Mouse (Mus musculus) hindbrain, embryonic 13.5 days (tissue): ENCODE measurements at regions not wholly inside any gene's neighbourhood (a gene's known extent, or its start where the extent isn't known, plus 50 kb on each side); places are given as distances from the start of the nearest gene placed in this dataset.
A peak's percentile ranks its signal among the peaks of the same experiment; 100 is the strongest.

Experiments
- ATAC-seq: fragments of 200-750 bp; cut with Nextera tagmentation; 2 replicates; pipeline ENCODE4 v1.8.0; 2017; ENCODE audit warnings: moderate TSS enrichment; ENCODE audit not compliant: low FRiP score
- H3K27ac ChIP-seq: fragments of 300-500 bp; sonication (generic); 2 replicates; pipeline ENCODE4 v1.5.1; 2015; ENCODE audit warnings: inconsistent platforms, mild to moderate bottlenecking, moderate library complexity
- H3K27me3 ChIP-seq: fragments of 300-500 bp; sonication (generic); 2 replicates; pipeline ENCODE4 v1.6.1; 2015; ENCODE audit warnings: mild to moderate bottlenecking, inconsistent platforms
- H3K36me3 ChIP-seq: fragments of 300-500 bp; sonication (generic); 2 replicates; pipeline ENCODE4 v1.6.1; 2015; ENCODE audit warnings: mild to moderate bottlenecking, inconsistent platforms
- H3K4me1 ChIP-seq: fragments of 300-500 bp; sonication (generic); replicated peaks from 2 replicates; pipeline ENCODE4 v1.6.1; 2015; ENCODE audit warnings: inconsistent platforms
- H3K4me2 ChIP-seq: fragments of 300-500 bp; sonication (generic); 2 replicates; pipeline ENCODE4 v1.6.1; 2015; ENCODE audit warnings: inconsistent platforms, mild to moderate bottlenecking, moderate library complexity
- H3K4me3 ChIP-seq: fragments of 300-500 bp; sonication (generic); 2 replicates; pipeline ENCODE4 v1.5.1; 2015; ENCODE audit warnings: mild to moderate bottlenecking, inconsistent platforms
- H3K9ac ChIP-seq: fragments of 300-500 bp; sonication (generic); 2 replicates; pipeline ENCODE4 v1.6.1; 2015; ENCODE audit warnings: mild to moderate bottlenecking, inconsistent platforms
- H3K9me3 ChIP-seq: fragments of 300-500 bp; sonication (generic); 2 replicates; pipeline ENCODE4 v1.6.1; 2016; ENCODE audit warnings: inconsistent platforms
- WGBS: fragments of 180-500 bp; shearing (Covaris S2); methylation state at CpG from one replicate; pipeline ENCODE4 v1.1.7; 2015; 5-methylcytosine and 5-hydroxymethylcytosine counted together

DNA sequence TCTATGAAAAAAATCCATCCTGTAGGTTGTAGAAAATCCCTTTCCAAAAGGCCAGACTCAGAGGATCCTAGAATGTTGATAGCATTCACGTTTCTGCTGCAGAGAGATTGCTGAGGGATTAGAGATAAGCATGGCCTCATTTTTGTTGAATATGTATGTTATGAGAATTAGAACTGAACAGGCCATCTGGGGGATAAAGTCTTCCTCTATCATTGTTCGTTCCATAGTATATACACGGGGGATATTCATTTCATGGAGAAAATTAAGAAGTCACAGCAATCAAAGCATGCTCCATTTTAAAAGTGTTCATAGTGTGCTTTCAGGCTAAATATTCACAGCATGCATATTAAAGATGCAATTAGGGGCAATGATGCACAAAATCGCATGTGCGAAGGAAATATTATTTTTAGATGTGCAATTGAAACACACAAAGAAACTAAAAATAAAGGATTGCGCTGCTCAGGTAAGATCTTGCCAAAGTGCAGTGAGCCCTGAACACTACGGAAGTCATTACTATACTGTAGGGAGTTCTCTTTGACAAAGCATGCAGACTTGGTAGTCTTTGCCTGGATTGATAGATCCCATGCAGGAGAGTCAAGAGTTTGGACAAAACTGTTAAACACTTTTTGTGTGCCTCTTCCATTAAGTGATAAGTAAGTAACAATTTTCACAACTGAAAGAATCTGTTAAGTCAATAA is 511.5 kb downstream of the Phf3 start:
- peak; percentile 61; the same call in 1 of the 2 replicates for ATAC-seq
- WGBS, result 64% methylated on average over 7 of the region's 7 CpGs
- Histone ChIP-seq H3K4me1 (no peaks in the 10 kb centered on the region), H3K4me3 (no peak overlapping the region), H3K27ac (no peak overlapping the region), H3K36me3 (no peaks in the 10 kb centered on the region), H3K4me2 (no peak overlapping the region), H3K9ac (no peak overlapping the region), H3K9me3 (no peaks in the 10 kb centered on the region), H3K27me3 (no peaks in the 10 kb centered on the region)

- Histone ChIP-seq H3K9me3 (no peaks in the 10 kb centered on the region), H3K4me3 (no peak overlapping the region), H3K27me3 (no peaks in the 10 kb centered on the region), H3K4me1 (no peaks in the 10 kb centered on the region), H3K27ac (no peak overlapping the region), H3K36me3 (no peaks in the 10 kb centered on the region), H3K4me2 (no peak overlapping the region), H3K9ac (no peak overlapping the region)
- WGBS, result 66% methylated on average over 6 of the region's 6 CpGs
- no peak for ATAC-seq
Measured at GRCm38 (mm10) chr1:30320657-30321262, 553.0 kb downstream of the Phf3 start.

GRCm38 (mm10) chr1:30318195-30318594 is 555.5 kb downstream of the Phf3 start:
- no peak overlapping the region for H3K4me2 ChIP-seq
- H3K9me3 ChIP-seq, result no peaks in the 10 kb centered on the region
- no peak overlapping the region for H3K27ac ChIP-seq
- ATAC-seq, result no peak
- no peaks in the 10 kb centered on the region for H3K27me3 ChIP-seq
- no peaks in the 10 kb centered on the region for H3K4me1 ChIP-seq
- no peak overlapping the region for H3K9ac ChIP-seq
- no peaks in the 10 kb centered on the region for H3K36me3 ChIP-seq
- WGBS, result 73% methylated on average over 8 of the region's 8 CpGs
- no peak overlapping the region for H3K4me3 ChIP-seq

DNA sequence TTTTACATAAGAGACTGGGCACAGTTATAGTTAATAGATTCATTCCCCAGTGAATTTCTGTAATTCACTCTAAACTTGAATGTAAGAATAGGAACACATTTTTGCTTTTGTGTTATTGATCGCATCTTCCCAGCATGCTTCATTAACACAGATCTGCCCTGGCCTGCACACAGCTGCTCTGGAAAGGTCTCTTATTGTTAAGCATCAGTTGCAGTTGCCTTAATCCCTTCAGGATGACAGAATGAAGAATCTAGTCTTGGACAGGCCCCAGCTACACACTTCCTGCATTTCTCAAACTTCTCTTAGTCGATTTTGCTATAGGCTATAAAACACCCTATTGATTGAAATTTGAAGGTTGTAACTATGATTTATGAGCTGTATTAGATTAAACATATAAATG is 584.6 kb downstream of the Phf3 start:
- no peaks in the 10 kb centered on the region for H3K9me3 ChIP-seq
- H3K36me3 ChIP-seq, result no peaks in the 10 kb centered on the region
- no peak overlapping the region for H3K9ac ChIP-seq
- H3K4me3 ChIP-seq, result no peak overlapping the region
- 59% methylated on average over 2 of the region's 2 CpGs for WGBS
- no peak for ATAC-seq
- H3K27ac ChIP-seq, result no peak overlapping the region
- no peaks in the 10 kb centered on the region for H3K4me1 ChIP-seq
- H3K27me3 ChIP-seq, result no peaks in the 10 kb centered on the region
- no peak overlapping the region for H3K4me2 ChIP-seq

DNA sequence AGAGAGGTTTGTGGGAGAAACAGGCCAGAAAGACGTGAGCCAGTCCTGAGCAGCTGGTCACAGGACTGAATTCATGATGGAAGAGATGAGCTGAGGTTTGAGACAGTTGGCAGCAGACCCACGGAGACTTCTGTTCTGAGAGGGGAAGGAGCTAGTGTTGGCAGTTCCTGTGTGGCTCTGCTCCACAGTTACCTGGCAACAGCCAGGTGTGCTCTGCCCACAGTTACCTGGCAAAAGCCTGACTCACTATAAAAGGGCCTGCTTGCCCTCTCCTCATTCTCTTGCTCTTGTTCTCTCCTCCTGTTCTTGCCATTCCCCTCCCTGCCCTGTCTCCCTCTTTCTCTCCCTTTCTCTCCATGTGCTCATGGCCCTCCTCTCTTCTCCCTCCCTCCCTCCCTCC is 611.3 kb downstream of the Phf3 start:
- no peak overlapping the region for H3K4me3 ChIP-seq
- H3K27ac ChIP-seq, result no peak overlapping the region
- H3K27me3 ChIP-seq, result no peaks in the 10 kb centered on the region
- H3K4me1 ChIP-seq, result no peaks in the 10 kb centered on the region
- WGBS, result 70% methylated on average over 2 of the region's 2 CpGs
- H3K9me3 ChIP-seq, result no peaks in the 10 kb centered on the region
- H3K4me2 ChIP-seq, result no peak overlapping the region
- no peak overlapping the region for H3K9ac ChIP-seq
- ATAC-seq, result 0 out of 2 replicates have a peak, but pooled peaks have one; percentile 24
- H3K36me3 ChIP-seq, result no peaks in the 10 kb centered on the region

- Histone ChIP-seq H3K9me3 (no peaks in the 10 kb centered on the region), H3K27me3 (no peaks in the 10 kb centered on the region), H3K4me2 (no peak overlapping the region), H3K4me3 (no peak overlapping the region), H3K4me1 (no peaks in the 10 kb centered on the region), H3K27ac (no peak overlapping the region), H3K36me3 (no peaks in the 10 kb centered on the region), H3K9ac (no peak overlapping the region)
- no peak for ATAC-seq
- WGBS, result 76% methylated on average over 3 of the region's 3 CpGs
Measured at GRCm38 (mm10) chr1:30259547-30259946, 614.2 kb downstream of the Phf3 start.

DNA sequence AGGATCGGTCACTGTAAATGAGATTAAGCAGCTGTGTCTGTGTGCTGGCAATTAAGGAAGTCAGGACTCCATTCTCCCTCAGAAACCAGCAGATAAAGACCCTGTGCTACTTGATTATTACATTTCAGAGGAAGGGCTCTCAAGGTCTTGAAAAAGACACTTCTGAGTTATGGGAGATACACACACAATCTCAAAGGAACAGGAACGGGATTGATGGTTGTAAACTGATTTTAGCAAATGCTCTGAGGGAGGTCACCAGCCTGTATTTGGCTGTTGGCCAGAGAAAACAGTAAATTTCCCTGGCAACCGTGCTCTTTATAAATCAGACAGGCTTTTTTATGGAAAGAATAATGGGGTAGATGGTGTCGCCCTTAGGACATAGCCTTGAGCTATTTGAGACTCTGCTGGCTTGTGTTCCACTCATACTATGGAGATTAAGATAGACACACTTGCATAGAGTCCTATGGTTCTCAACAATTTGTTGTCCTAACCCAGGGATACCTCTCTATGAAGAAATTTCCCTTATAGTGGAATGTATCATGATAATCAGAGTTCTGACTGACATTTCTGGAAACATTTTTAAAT is 656.9 kb downstream of the Phf3 start:
- no peak for ATAC-seq
- Histone ChIP-seq H3K4me1 (no peaks in the 10 kb centered on the region; the same call in 1 of the 2 replicates), H3K9me3 (no peaks in the 10 kb centered on the region), H3K9ac (no peak overlapping the region), H3K4me3 (no peak overlapping the region), H3K27ac (no peak overlapping the region), H3K4me2 (no peak overlapping the region), H3K27me3 (no peaks in the 10 kb centered on the region), H3K36me3 (no peaks in the 10 kb centered on the region)
- WGBS, result 53% methylated on average over 4 of the region's 4 CpGs

GRCm38 (mm10) chr1:30204608-30205262 is 669.0 kb downstream of the Phf3 start:
- Histone ChIP-seq H3K9ac (no peak overlapping the region), H3K36me3 (no peaks in the 10 kb centered on the region), H3K4me2 (no peak overlapping the region), H3K4me1 (no peaks in the 10 kb centered on the region), H3K4me3 (no peak overlapping the region), H3K9me3 (no peaks in the 10 kb centered on the region), H3K27me3 (no peaks in the 10 kb centered on the region), H3K27ac (no peak overlapping the region)
- WGBS, result 85% methylated on average over 2 of the region's 2 CpGs
- no peak for ATAC-seq

DNA sequence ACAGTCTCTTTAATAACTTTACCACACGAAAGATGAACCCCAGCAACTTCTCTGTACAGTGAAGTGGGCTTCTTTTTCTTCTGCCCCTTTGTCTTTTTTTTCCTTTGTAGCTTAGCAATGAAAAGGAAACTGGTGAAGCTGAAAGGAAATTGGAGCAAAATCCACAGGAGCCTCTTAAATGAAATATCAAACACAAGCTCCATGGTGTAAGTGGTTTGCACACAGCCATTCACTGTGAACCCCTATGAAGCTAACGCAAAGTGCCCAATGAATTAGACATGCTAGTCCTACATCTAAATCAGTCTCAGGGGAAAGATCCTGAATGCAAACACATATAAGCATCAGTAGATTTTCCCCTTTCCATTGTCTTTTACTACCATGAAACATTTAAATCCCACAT is 697.5 kb downstream of the Phf3 start:
- Histone ChIP-seq H3K4me2 (no peak overlapping the region), H3K4me3 (no peak overlapping the region), H3K36me3 (no peaks in the 10 kb centered on the region), H3K9ac (no peak overlapping the region), H3K4me1 (no peaks in the 10 kb centered on the region), H3K9me3 (no peaks in the 10 kb centered on the region), H3K27me3 (no peaks in the 10 kb centered on the region), H3K27ac (no peak overlapping the region)
- WGBS, result 66% methylated on average over 2 of the region's 2 CpGs
- ATAC-seq, result no peak

DNA sequence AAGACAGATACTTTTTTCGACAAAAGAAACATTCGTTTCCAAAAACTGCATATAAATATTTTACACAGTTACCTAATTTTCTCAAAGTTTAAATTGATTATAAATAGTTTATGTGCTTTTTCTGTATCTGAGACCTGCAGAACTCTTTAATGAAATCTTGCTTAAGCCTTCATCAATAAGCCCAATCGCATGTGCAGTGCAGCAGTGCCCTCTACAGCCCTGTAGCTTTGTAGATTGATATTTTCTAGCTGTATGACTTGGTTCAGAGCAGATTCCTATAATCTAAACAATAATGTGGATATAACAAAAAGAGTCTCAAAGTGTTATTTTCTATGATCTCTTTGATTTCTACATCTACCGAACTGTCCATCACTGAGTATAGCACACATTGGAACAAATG is 728.7 kb downstream of the Phf3 start:
- Histone ChIP-seq H3K27me3 (no peaks in the 10 kb centered on the region), H3K9me3 (no peaks in the 10 kb centered on the region), H3K4me1 (no peaks in the 10 kb centered on the region), H3K9ac (no peak overlapping the region), H3K36me3 (no peaks in the 10 kb centered on the region), H3K4me2 (no peak overlapping the region), H3K27ac (no peak overlapping the region), H3K4me3 (no peak overlapping the region)
- WGBS, result 89% methylated on average over 4 of the region's 4 CpGs
- no peak for ATAC-seq

GRCm38 (mm10) chr1:30114186-30114585 is 759.5 kb downstream of the Phf3 start:
- WGBS, result 87% methylated on average over 3 of the region's 3 CpGs
- Histone ChIP-seq H3K27me3 (no peaks in the 10 kb centered on the region), H3K4me1 (no peaks in the 10 kb centered on the region), H3K4me3 (no peak overlapping the region), H3K36me3 (no peaks in the 10 kb centered on the region), H3K27ac (no peak overlapping the region), H3K9ac (no peak overlapping the region), H3K4me2 (no peak overlapping the region), H3K9me3 (no peaks in the 10 kb centered on the region)
- no peak for ATAC-seq
